Mouse (Mus musculus) midbrain, postnatal 0 days (tissue): ENCODE measurements around the gene Brca1. TPM values are rescaled to one million over a fixed set of nuclear protein-coding genes. Genes with fewer than 3 reads are reported as not detected.

Experiments
- ATAC-seq: fragments of 200-750 bp; cut with Nextera tagmentation; 2 replicates; pipeline ENCODE4 v1.8.0; 2017; ENCODE audit warnings: moderate number of reproducible peaks, mild to moderate bottlenecking, moderate TSS enrichment, moderate library complexity; ENCODE audit not compliant: low FRiP score
- DNase-seq: peaks from one replicate; pipeline ENCODE4 v3.0.0-alpha.2; 2015; ENCODE audit warnings: low spot score
- H3K27ac ChIP-seq: fragments of 300-500 bp; sonication (generic); 2 replicates; pipeline ENCODE4 v1.5.1; 2014; ENCODE audit warnings: low read depth, mild to moderate bottlenecking, low read length, mixed read lengths
- H3K27me3 ChIP-seq: fragments of 300-500 bp; sonication (generic); 2 replicates; pipeline ENCODE4 v1.6.1; 2014; ENCODE audit warnings: low read length, control low read depth, mixed read lengths; ENCODE audit not compliant: insufficient read depth
- H3K36me3 ChIP-seq: fragments of 300-500 bp; sonication (generic); 2 replicates; pipeline ENCODE4 v1.6.1; 2014; ENCODE audit warnings: low read length, control low read depth, mixed read lengths; ENCODE audit not compliant: insufficient read depth
- H3K4me1 ChIP-seq: fragments of 300-500 bp; sonication (generic); 2 replicates; pipeline ENCODE4 v1.6.1; 2014; ENCODE audit warnings: mild to moderate bottlenecking, control low read depth, antibody characterized with exemption, low read length, mixed read lengths; ENCODE audit not compliant: insufficient read depth
- H3K4me2 ChIP-seq: fragments of 300-500 bp; sonication (generic); 2 replicates; pipeline ENCODE4 v1.6.1; 2014; ENCODE audit warnings: low read depth, mild to moderate bottlenecking, low read length, mixed read lengths; ENCODE audit not compliant: poor library complexity, severe bottlenecking
- H3K4me3 ChIP-seq: fragments of 300-500 bp; sonication (generic); 2 replicates; pipeline ENCODE4 v1.5.1; 2014; ENCODE audit warnings: low read depth, mild to moderate bottlenecking, low read length, moderate library complexity
- H3K9ac ChIP-seq: fragments of 300-500 bp; sonication (generic); replicated peaks from 2 replicates; pipeline ENCODE4 v1.6.1; 2014; ENCODE audit warnings: mild to moderate bottlenecking, low read length, moderate library complexity, mixed read lengths; ENCODE audit not compliant: poor library complexity, severe bottlenecking
- H3K9me3 ChIP-seq: fragments of 300-500 bp; sonication (generic); 2 replicates; pipeline ENCODE4 v1.6.1; 2016; ENCODE audit warnings: low read length, control low read depth
- CTCF ChIP-seq: IDR thresholded peaks from 2 replicates; pipeline ENCODE4 v1.5.1; 2016; ENCODE audit warnings: antibody characterized with exemption, mild to moderate bottlenecking
- WGBS: fragments of 180-500 bp; shearing (Covaris S2); extraction: QIAGEN DNeasy Blood & Tissue Kit; methylation state at CpG from one replicate; pipeline ENCODE4 v1.1.7; 2014; 5-methylcytosine and 5-hydroxymethylcytosine counted together
- polyA plus RNA-seq: library from polyadenylated mRNA; unstranded; fragments of >200 nt; fragmentation: Nextera tagmentation; extraction: Ambion mirVana; gene quantifications from 2 replicates; pipeline ENCODE4 v1.2.1, GENCODE M21; 2015
- total RNA-seq: library from RNA; depleted of rRNA; stranded (reverse); fragments of >200 nt; gene quantifications from 2 replicates; pipeline ENCODE4 v1.2.3, GENCODE M21; 2014

Gene Brca1
- total and polyA plus RNA-seq, 2 experiments from 2014 or later = 0.84 to 2.8 TPM

- TF ChIP-seq CTCF = no peak
- no peak overlapping the region for H3K4me3 ChIP-seq
- H3K36me3 ChIP-seq = no peaks in the 10 kb centered on the region
- no peak overlapping the region; the same call in 1 of the 2 replicates for H3K9ac ChIP-seq
- no peak for ATAC-seq
- no peak for DNase-seq
- no peaks in the 10 kb centered on the region for H3K27me3 ChIP-seq
- H3K4me2 ChIP-seq = no peak overlapping the region
- 34% methylated on average over 6 of the region's 6 CpGs for WGBS
- no peak overlapping the region for H3K27ac ChIP-seq
- no peaks in the 10 kb centered on the region for H3K9me3 ChIP-seq
- no peaks in the 10 kb centered on the region for H3K4me1 ChIP-seq
These were observed 66.2 kb downstream of the Brca1 start for GRCm38 (mm10) chr11:101485509-101486028.

- Histone ChIP-seq H3K4me3 (no peak overlapping the region), H3K27ac (no peak overlapping the region), H3K36me3 (no peaks in the 10 kb centered on the region), H3K27me3 (no peaks in the 10 kb centered on the region), H3K4me2 (no peak overlapping the region), H3K9ac (no peak overlapping the region), H3K4me1 (no peaks in the 10 kb centered on the region), H3K9me3 (no peaks in the 10 kb centered on the region)
- TF ChIP-seq CTCF = no peak
- WGBS = 87% methylated on average over 7 of the region's 7 CpGs
- DNase-seq (no peak), ATAC-seq (no peak)
These were observed 66.9 kb downstream of the Brca1 start for GRCm38 (mm10) chr11:101484814-101485213.

- no peak overlapping the region for H3K4me3 ChIP-seq
- H3K4me1 ChIP-seq = no peaks in the 10 kb centered on the region
- H3K36me3 ChIP-seq = no peaks in the 10 kb centered on the region
- 64% methylated on average over 6 of the region's 6 CpGs for whole genome bisulfite sequencing
- TF ChIP-seq CTCF = no peak
- no peak overlapping the region for H3K9ac ChIP-seq
- DNase-seq (no peak), ATAC-seq (no peak)
- H3K9me3 ChIP-seq = no peaks in the 10 kb centered on the region
- no peak overlapping the region for H3K4me2 ChIP-seq
- no peak overlapping the region for H3K27ac ChIP-seq
- no peaks in the 10 kb centered on the region for H3K27me3 ChIP-seq
These were observed 67.5 kb downstream of the Brca1 start for GRCm38 (mm10) chr11:101484245-101484644.

GRCm38 (mm10) chr11:101483804-101484203 lies 68.0 kb downstream of the Brca1 start:
- Histone ChIP-seq H3K9me3 (no peaks in the 10 kb centered on the region), H3K4me3 (no peak overlapping the region), H3K4me2 (no peak overlapping the region), H3K9ac (no peak overlapping the region), H3K36me3 (no peaks in the 10 kb centered on the region), H3K4me1 (no peaks in the 10 kb centered on the region), H3K27ac (no peak overlapping the region), H3K27me3 (no peaks in the 10 kb centered on the region)
- WGBS = 20% methylated on average over 3 of the region's 3 CpGs
- TF ChIP-seq CTCF = no peak
- no peak for ATAC-seq
- no peak for DNase-seq

- no peak overlapping the region for H3K4me2 ChIP-seq
- no peak overlapping the region for H3K4me3 ChIP-seq
- H3K9ac ChIP-seq = no peak overlapping the region
- 0 out of 2 replicates have a peak, but pooled peaks cover 2% of the 10 kb centered on the region for H3K4me1 ChIP-seq
- TF ChIP-seq CTCF = no peak
- H3K9me3 ChIP-seq = no peaks in the 10 kb centered on the region
- ATAC-seq (no peak), DNase-seq (no peak)
- no peak overlapping the region for H3K27ac ChIP-seq
- WGBS = 77% methylated on average over 6 of the region's 6 CpGs
- H3K27me3 ChIP-seq = no peaks in the 10 kb centered on the region
- H3K36me3 ChIP-seq = no peaks in the 10 kb centered on the region
These were observed 70.8 kb downstream of the Brca1 start for GRCm38 (mm10) chr11:101480912-101481311.

- Histone ChIP-seq H3K27ac (no peak overlapping the region), H3K4me3 (no peak overlapping the region), H3K36me3 (no peaks in the 10 kb centered on the region), H3K9ac (no peak overlapping the region), H3K27me3 (no peaks in the 10 kb centered on the region), H3K4me1 (0 out of 2 replicates have a peak, but pooled peaks cover 2% of the 10 kb centered on the region), H3K4me2 (peak overlapping the region; percentile 25; the same call in 1 of the 2 replicates), H3K9me3 (no peaks in the 10 kb centered on the region)
- 5% methylated on average over 18 of the region's 18 CpGs for WGBS
- ATAC-seq (no peak), DNase-seq (peak; percentile 62)
- no peak for TF ChIP-seq CTCF
These were observed 72.6 kb downstream of the Brca1 start for GRCm38 (mm10) chr11:101479171-101479635.
